Mouse (Mus musculus) embryonic facial prominence, embryonic 11.5 days (tissue): ENCODE results near the gene Nlgn3. TPM values are rescaled to one million over a fixed set of nuclear protein-coding genes. Genes with fewer than 3 reads are reported as not detected.

Source experiments
- ATAC-seq: fragments of 200-750 bp; cut with Nextera tagmentation; replicated peaks from 2 replicates; pipeline ENCODE4 v1.8.0; 2017; ENCODE audit warnings: low read depth; ENCODE audit not compliant: insufficient number of reproducible peaks, low FRiP score, low TSS enrichment
- DNase-seq: peaks from one replicate; pipeline ENCODE4 v3.0.0-alpha.2; 2015; ENCODE audit warnings: low spot score
- H3K27ac ChIP-seq: fragments of 300-500 bp; sonication (generic); replicated peaks from 2 replicates; pipeline ENCODE4 v1.5.1; 2014; ENCODE audit warnings: mild to moderate bottlenecking, low read depth, low read length, control low read depth
- H3K27me3 ChIP-seq: fragments of 300-500 bp; sonication (generic); 2 replicates; pipeline ENCODE4 v1.6.1; 2014; ENCODE audit warnings: mild to moderate bottlenecking, low read length, moderate library complexity, mixed read lengths; ENCODE audit not compliant: control insufficient read depth, insufficient read depth
- H3K36me3 ChIP-seq: fragments of 300-500 bp; sonication (generic); replicated peaks from 2 replicates; pipeline ENCODE4 v1.6.1; 2014; ENCODE audit warnings: low read depth, mild to moderate bottlenecking, low read length, moderate library complexity, mixed read lengths; ENCODE audit not compliant: control insufficient read depth, insufficient read depth
- H3K4me1 ChIP-seq: fragments of 300-500 bp; sonication (generic); 2 replicates; pipeline ENCODE4 v1.6.1; 2014; ENCODE audit warnings: low read length, mixed read lengths; ENCODE audit not compliant: control insufficient read depth, insufficient read depth
- H3K4me2 ChIP-seq: fragments of 300-500 bp; sonication (generic); 2 replicates; pipeline ENCODE4 v1.6.1; 2014; ENCODE audit warnings: low read depth, mild to moderate bottlenecking, control low read depth, low read length, moderate library complexity
- H3K4me3 ChIP-seq: fragments of 300-500 bp; sonication (generic); 2 replicates; pipeline ENCODE4 v1.5.1; 2014; ENCODE audit warnings: low read depth, low read length, control low read depth
- H3K9ac ChIP-seq: fragments of 300-500 bp; sonication (generic); replicated peaks from 2 replicates; pipeline ENCODE4 v1.6.1; 2014; ENCODE audit warnings: mild to moderate bottlenecking, control low read depth, low read length
- H3K9me3 ChIP-seq: fragments of 300-500 bp; sonication (generic); replicated peaks from 2 replicates; pipeline ENCODE4 v1.6.1; 2016; ENCODE audit warnings: mild to moderate bottlenecking, low read length, inconsistent platforms, mixed read lengths; ENCODE audit not compliant: control insufficient read depth
- WGBS: fragments of 180-500 bp; shearing (Covaris S2); extraction: QIAGEN DNeasy Blood & Tissue Kit; methylation state at CpG from one replicate; pipeline ENCODE4 v1.1.7; 2014; 5-methylcytosine and 5-hydroxymethylcytosine counted together
- polyA plus RNA-seq: library from polyadenylated mRNA; unstranded; fragments of >200 nt; fragmentation: Nextera tagmentation; extraction: Ambion mirVana; gene quantifications from 2 replicates; pipeline ENCODE4 v1.2.1, GENCODE M21; 2014

The Nlgn3 gene
- polyA plus RNA-seq, 1 experiment from 2014 or later, result 14.2 TPM

GRCm38 (mm10) chrX:101268025-101268754, 30.8 kb upstream of the Nlgn3 start, which contains the start of gene Il2rg:
Gene Il2rg, minus strand, starts transcription at chrX:101268255.
- WGBS, result 70% methylated on average over 5 of the region's 5 CpGs
- Histone ChIP-seq H3K27ac (no peak within 1 kb of the TSS), H3K4me2 (no peak within 1 kb of the TSS), H3K9me3 (no peaks in the 10 kb centered on the region), H3K36me3 (no peaks in the 10 kb centered on the region), H3K27me3 (no peaks in the 10 kb centered on the region), H3K4me3 (no peak within 1 kb of the TSS), H3K9ac (no peak within 1 kb of the TSS), H3K4me1 (no peaks in the 10 kb centered on the region)
- DNase-seq, result no peak
- no peak for ATAC-seq

GRCm38 (mm10) chrX:101268755-101269124, 30.2 kb upstream of the Nlgn3 start, which contains the start of gene Gm20489:
Gene Gm20489, minus strand, starts transcription at chrX:101269023.
- H3K36me3 ChIP-seq, result no peaks in the 10 kb centered on the region
- no peak within 1 kb of the TSS for H3K4me3 ChIP-seq
- no peaks in the 10 kb centered on the region for H3K27me3 ChIP-seq
- DNase-seq, result no peak
- WGBS, result 56% methylated on average over 3 of the region's 3 CpGs
- no peak within 1 kb of the TSS for H3K9ac ChIP-seq
- no peak for ATAC-seq
- H3K9me3 ChIP-seq, result no peaks in the 10 kb centered on the region
- no peak within 1 kb of the TSS for H3K4me2 ChIP-seq
- no peak within 1 kb of the TSS for H3K27ac ChIP-seq
- no peaks in the 10 kb centered on the region for H3K4me1 ChIP-seq

- WGBS, result 24% methylated on average over 6 of the region's 6 CpGs
- ATAC-seq (peak; percentile 34; the same call in 1 of the 2 replicates), DNase-seq (no peak)
- H3K4me1 ChIP-seq, result no peaks in the 10 kb centered on the region
- no peak overlapping the region for H3K27ac ChIP-seq
- peak overlapping the region; percentile 71 for H3K9ac ChIP-seq
- H3K36me3 ChIP-seq, result no peaks in the 10 kb centered on the region
- H3K9me3 ChIP-seq, result no peaks in the 10 kb centered on the region
- no peaks in the 10 kb centered on the region for H3K27me3 ChIP-seq
- H3K4me2 ChIP-seq, result peak overlapping the region; percentile 10; the same call in 1 of the 2 replicates
- 0 out of 2 replicates have a peak overlapping the region, but pooled peaks have one; percentile 51 for H3K4me3 ChIP-seq
Observed at GRCm38 (mm10) chrX:101273410-101273809, 25.6 kb upstream of the Nlgn3 start.

- Histone ChIP-seq H3K4me1 (no peaks in the 10 kb centered on the region), H3K4me2 (peak within 1 kb of the TSS; percentile 46), H3K4me3 (peak within 1 kb of the TSS; percentile 51), H3K27ac (0 out of 2 replicates have a peak within 1 kb of the TSS, but pooled peaks have one; percentile 20), H3K36me3 (no peaks in the 10 kb centered on the region), H3K9ac (peak within 1 kb of the TSS; percentile 71), H3K9me3 (no peaks in the 10 kb centered on the region), H3K27me3 (no peaks in the 10 kb centered on the region)
- 10% methylated on average over 53 of the region's 54 CpGs for WGBS
- DNase-seq (peak; percentile 90), ATAC-seq (peak; percentile 96)
Observed at GRCm38 (mm10) chrX:101273875-101274738, 24.9 kb upstream of the Nlgn3 start, which contains the start of gene Med12. Gene Med12, plus strand, starts transcription at chrX:101274030.

GRCm38 (mm10) chrX:101282813-101283212, 16.2 kb upstream of the Nlgn3 start:
- ATAC-seq (no peak), DNase-seq (no peak)
- 82% methylated on average over 6 of the region's 6 CpGs for WGBS
- H3K4me1 ChIP-seq, result no peaks in the 10 kb centered on the region
- H3K4me2 ChIP-seq, result no peak overlapping the region
- no peak overlapping the region for H3K27ac ChIP-seq
- no peaks in the 10 kb centered on the region for H3K9me3 ChIP-seq
- no peak overlapping the region for H3K4me3 ChIP-seq
- no peaks in the 10 kb centered on the region for H3K27me3 ChIP-seq
- no peaks in the 10 kb centered on the region; the same call in 1 of the 2 replicates for H3K36me3 ChIP-seq
- H3K9ac ChIP-seq, result no peak overlapping the region

- no peak overlapping the region for H3K27ac ChIP-seq
- H3K4me3 ChIP-seq, result no peak overlapping the region
- WGBS, result 30% methylated on average over 6 of the region's 6 CpGs
- H3K9ac ChIP-seq, result no peak overlapping the region
- ATAC-seq (no peak), DNase-seq (peak; percentile 65)
- H3K4me1 ChIP-seq, result no peaks in the 10 kb centered on the region
- H3K9me3 ChIP-seq, result no peaks in the 10 kb centered on the region
- H3K27me3 ChIP-seq, result no peaks in the 10 kb centered on the region
- no peak overlapping the region for H3K4me2 ChIP-seq
- no peaks in the 10 kb centered on the region; the same call in 1 of the 2 replicates for H3K36me3 ChIP-seq
Observed at GRCm38 (mm10) chrX:101285534-101285933, 13.4 kb upstream of the Nlgn3 start.

- no peak overlapping the region for H3K4me3 ChIP-seq
- H3K4me1 ChIP-seq, result no peaks in the 10 kb centered on the region
- no peak overlapping the region for H3K27ac ChIP-seq
- 93% methylated on average over 14 of the region's 14 CpGs for WGBS
- DNase-seq (no peak), ATAC-seq (no peak; the same call in 1 of the 2 replicates)
- H3K4me2 ChIP-seq, result no peak overlapping the region
- H3K9ac ChIP-seq, result no peak overlapping the region
- no peaks in the 10 kb centered on the region; the same call in 1 of the 2 replicates for H3K36me3 ChIP-seq
- H3K9me3 ChIP-seq, result no peaks in the 10 kb centered on the region
- H3K27me3 ChIP-seq, result no peaks in the 10 kb centered on the region
Observed at GRCm38 (mm10) chrX:101285953-101286670, 12.9 kb upstream of the Nlgn3 start.
